Mouse (Mus musculus) mesoderm, embryonic 11.5 days (tissue): ENCODE results near the gene Wfikkn2.

ENCODE experiments used
- DNase-seq: peaks from one replicate; pipeline ENCODE4 v3.0.0-alpha.2; 2012; ENCODE audit warnings: low read depth, low spot score

Wfikkn2 gene

GRCm38 (mm10) chr11:94225985-94226384 is 19.8 kb downstream of the Wfikkn2 start:
- peak; percentile 54 for DNase-seq

GRCm38 (mm10) chr11:94223531-94223930 is 22.3 kb downstream of the Wfikkn2 start:
- DNase-seq = no peak

GRCm38 (mm10) chr11:94221257-94221656 is 24.5 kb downstream of the Wfikkn2 start:
- no peak for DNase-seq

- no peak for DNase-seq
Observed at GRCm38 (mm10) chr11:94216247-94216646, 29.6 kb downstream of the Wfikkn2 start.

- no peak for DNase-seq
Observed at GRCm38 (mm10) chr11:94215581-94215980, 30.2 kb downstream of the Wfikkn2 start.

- no peak for DNase-seq
Observed at GRCm38 (mm10) chr11:94213735-94214594, 31.8 kb downstream of the Wfikkn2 start.

- DNase-seq = no peak
Observed at GRCm38 (mm10) chr11:94212997-94213396, 32.8 kb downstream of the Wfikkn2 start.

- no peak for DNase-seq
Observed at GRCm38 (mm10) chr11:94212489-94212836, 33.3 kb downstream of the Wfikkn2 start.

- peak; percentile 62 for DNase-seq
Observed at GRCm38 (mm10) chr11:94211651-94212488, 33.9 kb downstream of the Wfikkn2 start.

- DNase-seq = peak; percentile 100
Observed at GRCm38 (mm10) chr11:94211124-94211603, 34.6 kb downstream of the Wfikkn2 start, which contains the start of gene Tob1. Tob1 (plus strand) TSS chr11:94211454.

- DNase-seq = peak; percentile 97
Observed at GRCm38 (mm10) chr11:94210191-94211086, 35.4 kb downstream of the Wfikkn2 start.

GRCm38 (mm10) chr11:94209695-94210131 is 36.1 kb downstream of the Wfikkn2 start:
- DNase-seq = no peak

- no peak for DNase-seq
Observed at GRCm38 (mm10) chr11:94208811-94209675, 36.8 kb downstream of the Wfikkn2 start.

- no peak for DNase-seq
Observed at GRCm38 (mm10) chr11:94206398-94207114, 39.2 kb downstream of the Wfikkn2 start.

- DNase-seq = no peak
Observed at GRCm38 (mm10) chr11:94203066-94203465, 42.7 kb downstream of the Wfikkn2 start.

- DNase-seq = no peak
Observed at GRCm38 (mm10) chr11:94202106-94202505, 43.7 kb downstream of the Wfikkn2 start.

- DNase-seq = no peak
Observed at GRCm38 (mm10) chr11:94200422-94200821, 45.4 kb downstream of the Wfikkn2 start.

- DNase-seq = no peak
Observed at GRCm38 (mm10) chr11:94199771-94200170, 46.0 kb downstream of the Wfikkn2 start.

- DNase-seq = no peak
Observed at GRCm38 (mm10) chr11:94198405-94199146, 47.2 kb downstream of the Wfikkn2 start.
